Mouse (Mus musculus): Measurements from ENCODE around the gene Cers6. TPM values are rescaled to one million over a fixed set of nuclear protein-coding genes. Genes with fewer than 3 reads are reported as not detected.

Gene Cers6
- polyA plus RNA-seq, 1 experiment from 2014 or later: 25.4 TPM

GRCm38 (mm10) chr2:69019821-69020489, 158.7 kb downstream of the Cers6 start:
- no peak overlapping the region for H3K4me2 ChIP-seq
- H3K9ac ChIP-seq: no peak overlapping the region
- peaks cover 14% of the 10 kb centered on the region for H3K4me1 ChIP-seq (replicated peaks)
- H3K9me3 ChIP-seq (replicated peaks): no peaks in the 10 kb centered on the region
- no peaks in the 10 kb centered on the region for H3K36me3 ChIP-seq
- no peak overlapping the region for H3K4me3 ChIP-seq
- WGBS: 78% methylated on average over 6 of the region's 6 CpGs
- H3K27me3 ChIP-seq (replicated peaks): no peaks in the 10 kb centered on the region
- H3K27ac ChIP-seq (ENCODE audit: poor library complexity, severe bottlenecking): no peak overlapping the region
- no peak for ATAC-seq (ENCODE audit: insufficient number of reproducible peaks, low FRiP score)

DNA sequence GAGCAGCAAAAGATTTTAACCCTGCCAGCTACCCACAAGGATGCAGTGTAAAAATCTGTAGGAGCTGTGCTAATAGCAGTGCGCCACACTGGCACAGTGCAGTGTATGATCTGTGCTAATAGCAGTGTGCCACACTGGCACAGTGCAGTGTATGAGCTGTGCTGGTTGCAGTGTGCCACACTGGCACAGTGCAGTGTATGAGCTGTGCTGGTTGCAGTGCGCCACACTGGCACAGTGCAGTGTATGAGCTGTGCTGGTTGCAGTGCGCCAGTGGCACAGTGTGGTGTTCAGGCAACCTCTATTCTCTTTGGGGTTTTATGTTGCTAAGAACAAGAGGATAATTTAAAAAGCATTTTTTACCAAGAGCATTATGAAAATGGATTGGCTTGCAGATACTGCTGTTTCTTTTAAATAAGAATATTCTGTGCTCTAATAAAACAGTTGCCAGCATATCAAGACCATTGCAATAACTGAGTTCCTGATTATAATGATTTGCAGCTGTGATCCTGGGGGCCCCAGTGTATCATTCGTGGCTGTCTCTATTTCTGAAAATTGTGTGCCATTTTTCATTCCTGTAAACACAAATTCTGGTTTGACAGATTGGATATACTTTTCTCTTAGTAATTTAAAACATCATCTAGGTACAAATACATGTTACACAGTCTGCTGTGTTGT, 159.5 kb downstream of the Cers6 start:
- WGBS: 88% methylated on average over 4 of the region's 4 CpGs
- no peaks in the 10 kb centered on the region for H3K27me3 ChIP-seq (replicated peaks)
- H3K4me2 ChIP-seq: no peak overlapping the region
- H3K4me1 ChIP-seq (replicated peaks): peaks cover 12% of the 10 kb centered on the region
- H3K27ac ChIP-seq (ENCODE audit: poor library complexity, severe bottlenecking): no peak overlapping the region
- no peak for ATAC-seq (ENCODE audit: insufficient number of reproducible peaks, low FRiP score)
- H3K9ac ChIP-seq: no peak overlapping the region
- H3K4me3 ChIP-seq: no peak overlapping the region
- H3K9me3 ChIP-seq (replicated peaks): no peaks in the 10 kb centered on the region
- H3K36me3 ChIP-seq: no peaks in the 10 kb centered on the region

GRCm38 (mm10) chr2:69021516-69021915, 160.3 kb downstream of the Cers6 start:
- H3K4me2 ChIP-seq: no peak overlapping the region
- no peak overlapping the region for H3K27ac ChIP-seq (ENCODE audit: poor library complexity, severe bottlenecking)
- H3K36me3 ChIP-seq: no peaks in the 10 kb centered on the region
- H3K4me3 ChIP-seq: no peak overlapping the region
- no peak for ATAC-seq (ENCODE audit: insufficient number of reproducible peaks, low FRiP score)
- WGBS: 41% methylated on average over 4 of the region's 4 CpGs
- no peaks in the 10 kb centered on the region for H3K27me3 ChIP-seq (replicated peaks)
- H3K4me1 ChIP-seq (replicated peaks): 0 out of 2 replicates have a peak, but pooled peaks cover 10% of the 10 kb centered on the region
- no peaks in the 10 kb centered on the region for H3K9me3 ChIP-seq (replicated peaks)
- no peak overlapping the region for H3K9ac ChIP-seq

- Histone ChIP-seq H3K27ac (ENCODE audit: poor library complexity, severe bottlenecking) (no peak overlapping the region), H3K4me3 (no peak overlapping the region), H3K36me3 (0 out of 2 replicates have a peak, but pooled peaks cover 7% of the 10 kb centered on the region), H3K9ac (no peak overlapping the region), H3K4me1 (replicated peaks) (0 out of 2 replicates have a peak, but pooled peaks cover 5% of the 10 kb centered on the region), H3K9me3 (replicated peaks) (no peaks in the 10 kb centered on the region), H3K27me3 (replicated peaks) (no peaks in the 10 kb centered on the region), H3K4me2 (no peak overlapping the region)
- no peak for ATAC-seq (ENCODE audit: insufficient number of reproducible peaks, low FRiP score)
- 82% methylated on average over 2 of the region's 2 CpGs for WGBS
These were observed 163.6 kb downstream of the Cers6 start for GRCm38 (mm10) chr2:69024856-69025255.

DNA sequence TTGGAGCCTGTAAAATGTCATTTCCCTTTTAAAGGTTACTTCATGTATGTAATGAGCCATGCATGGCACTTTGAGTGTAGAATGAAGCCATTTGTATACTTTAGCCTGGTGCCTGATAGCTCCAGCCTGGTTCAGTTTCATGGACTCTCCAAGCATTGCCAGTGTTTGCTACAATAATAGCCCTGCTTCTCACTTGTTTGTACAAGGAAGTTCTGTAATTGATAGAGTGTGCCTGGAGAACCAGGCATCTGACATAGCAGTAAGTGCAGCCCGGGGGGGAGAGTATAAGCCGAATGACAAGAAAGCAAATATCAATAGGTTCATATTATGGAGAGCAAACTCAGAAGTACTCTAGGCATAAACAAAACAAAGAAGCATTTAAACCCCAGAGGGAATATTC, 171.3 kb downstream of the Cers6 start:
- H3K4me2 ChIP-seq: no peak overlapping the region
- H3K9ac ChIP-seq: no peak overlapping the region
- no peak for ATAC-seq (ENCODE audit: insufficient number of reproducible peaks, low FRiP score)
- no peak overlapping the region for H3K4me3 ChIP-seq
- no peaks in the 10 kb centered on the region for H3K27me3 ChIP-seq (replicated peaks)
- 0 out of 2 replicates have a peak, but pooled peaks cover 7% of the 10 kb centered on the region for H3K36me3 ChIP-seq
- 50% methylated on average over 2 of the region's 2 CpGs for WGBS
- 0 out of 2 replicates have a peak, but pooled peaks cover 5% of the 10 kb centered on the region for H3K4me1 ChIP-seq (replicated peaks)
- no peaks in the 10 kb centered on the region for H3K9me3 ChIP-seq (replicated peaks)
- no peak overlapping the region for H3K27ac ChIP-seq (ENCODE audit: poor library complexity, severe bottlenecking)

GRCm38 (mm10) chr2:69035457-69035856, 174.2 kb downstream of the Cers6 start:
- Histone ChIP-seq H3K4me2 (no peak overlapping the region), H3K9ac (no peak overlapping the region), H3K27ac (ENCODE audit: poor library complexity, severe bottlenecking) (no peak overlapping the region), H3K36me3 (no peaks in the 10 kb centered on the region), H3K27me3 (replicated peaks) (no peaks in the 10 kb centered on the region), H3K4me3 (no peak overlapping the region), H3K4me1 (replicated peaks) (0 out of 2 replicates have a peak, but pooled peaks cover 5% of the 10 kb centered on the region), H3K9me3 (replicated peaks) (no peaks in the 10 kb centered on the region)
- 49% methylated on average over 4 of the region's 4 CpGs for WGBS
- no peak for ATAC-seq (ENCODE audit: insufficient number of reproducible peaks, low FRiP score)

DNA sequence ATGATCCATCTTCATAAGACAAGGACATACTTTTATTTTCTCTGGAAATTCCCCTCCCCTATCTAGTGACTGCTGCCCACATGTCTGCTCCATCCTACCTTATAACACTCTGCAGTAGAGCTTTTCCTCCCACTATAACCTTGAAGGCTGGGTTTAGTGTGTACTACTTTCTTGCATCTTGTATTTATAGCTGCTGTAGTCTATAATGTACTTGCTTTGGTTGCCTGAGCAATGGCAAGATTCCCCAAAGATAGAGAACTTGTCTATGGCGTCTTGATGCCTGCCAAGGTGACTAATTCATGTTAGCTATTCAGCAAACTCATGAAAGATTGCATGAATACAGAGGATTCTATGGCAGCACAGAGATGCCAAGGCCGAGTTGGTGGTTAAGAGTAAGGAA, 176.1 kb downstream of the Cers6 start:
- H3K9me3 ChIP-seq (replicated peaks): no peaks in the 10 kb centered on the region
- H3K27me3 ChIP-seq (replicated peaks): no peaks in the 10 kb centered on the region
- no peak overlapping the region for H3K4me2 ChIP-seq
- H3K4me3 ChIP-seq: no peak overlapping the region
- WGBS: 83% methylated on average over 2 of the region's 2 CpGs
- H3K36me3 ChIP-seq: no peaks in the 10 kb centered on the region
- no peak overlapping the region for H3K27ac ChIP-seq (ENCODE audit: poor library complexity, severe bottlenecking)
- no peak overlapping the region for H3K9ac ChIP-seq
- H3K4me1 ChIP-seq (replicated peaks): no peaks in the 10 kb centered on the region
- no peak for ATAC-seq (ENCODE audit: insufficient number of reproducible peaks, low FRiP score)

- no peaks in the 10 kb centered on the region for H3K9me3 ChIP-seq (replicated peaks)
- H3K36me3 ChIP-seq: no peaks in the 10 kb centered on the region
- no peak for ATAC-seq (ENCODE audit: insufficient number of reproducible peaks, low FRiP score)
- no peak overlapping the region for H3K27ac ChIP-seq (ENCODE audit: poor library complexity, severe bottlenecking)
- H3K4me2 ChIP-seq: no peak overlapping the region
- peaks cover 4% of the 10 kb centered on the region; the same call in 1 of the 2 replicates for H3K4me1 ChIP-seq (replicated peaks)
- WGBS: 62% methylated on average over 6 of the region's 6 CpGs
- no peak overlapping the region for H3K4me3 ChIP-seq
- H3K9ac ChIP-seq: no peak overlapping the region
- no peaks in the 10 kb centered on the region for H3K27me3 ChIP-seq (replicated peaks)
These were observed 181.3 kb downstream of the Cers6 start for GRCm38 (mm10) chr2:69042327-69043106.

GRCm38 (mm10) chr2:69043431-69044118, 182.3 kb downstream of the Cers6 start:
- Histone ChIP-seq H3K9ac (no peak overlapping the region), H3K27ac (ENCODE audit: poor library complexity, severe bottlenecking) (no peak overlapping the region), H3K4me2 (no peak overlapping the region), H3K27me3 (replicated peaks) (no peaks in the 10 kb centered on the region), H3K9me3 (replicated peaks) (no peaks in the 10 kb centered on the region), H3K36me3 (no peaks in the 10 kb centered on the region; the same call in 1 of the 2 replicates), H3K4me1 (replicated peaks) (peaks cover 8% of the 10 kb centered on the region; the same call in 1 of the 2 replicates), H3K4me3 (no peak overlapping the region)
- 75% methylated on average over 4 of the region's 4 CpGs for WGBS
- no peak for ATAC-seq (ENCODE audit: insufficient number of reproducible peaks, low FRiP score)

GRCm38 (mm10) chr2:69045926-69046325, 184.7 kb downstream of the Cers6 start:
- WGBS: 86% methylated on average over 4 of the region's 4 CpGs
- peaks cover 14% of the 10 kb centered on the region for H3K4me1 ChIP-seq (replicated peaks)
- no peak overlapping the region for H3K4me3 ChIP-seq
- H3K4me2 ChIP-seq: no peak overlapping the region
- ATAC-seq (ENCODE audit: insufficient number of reproducible peaks, low FRiP score): no peak
- H3K36me3 ChIP-seq: no peaks in the 10 kb centered on the region; the same call in 1 of the 2 replicates
- no peaks in the 10 kb centered on the region for H3K27me3 ChIP-seq (replicated peaks)
- H3K9me3 ChIP-seq (replicated peaks): no peaks in the 10 kb centered on the region
- no peak overlapping the region for H3K9ac ChIP-seq
- H3K27ac ChIP-seq (ENCODE audit: poor library complexity, severe bottlenecking): no peak overlapping the region

Data from heart, embryonic 12.5 days (tissue).